Mouse (Mus musculus): ENCODE results near the gene Cel.

DNA sequence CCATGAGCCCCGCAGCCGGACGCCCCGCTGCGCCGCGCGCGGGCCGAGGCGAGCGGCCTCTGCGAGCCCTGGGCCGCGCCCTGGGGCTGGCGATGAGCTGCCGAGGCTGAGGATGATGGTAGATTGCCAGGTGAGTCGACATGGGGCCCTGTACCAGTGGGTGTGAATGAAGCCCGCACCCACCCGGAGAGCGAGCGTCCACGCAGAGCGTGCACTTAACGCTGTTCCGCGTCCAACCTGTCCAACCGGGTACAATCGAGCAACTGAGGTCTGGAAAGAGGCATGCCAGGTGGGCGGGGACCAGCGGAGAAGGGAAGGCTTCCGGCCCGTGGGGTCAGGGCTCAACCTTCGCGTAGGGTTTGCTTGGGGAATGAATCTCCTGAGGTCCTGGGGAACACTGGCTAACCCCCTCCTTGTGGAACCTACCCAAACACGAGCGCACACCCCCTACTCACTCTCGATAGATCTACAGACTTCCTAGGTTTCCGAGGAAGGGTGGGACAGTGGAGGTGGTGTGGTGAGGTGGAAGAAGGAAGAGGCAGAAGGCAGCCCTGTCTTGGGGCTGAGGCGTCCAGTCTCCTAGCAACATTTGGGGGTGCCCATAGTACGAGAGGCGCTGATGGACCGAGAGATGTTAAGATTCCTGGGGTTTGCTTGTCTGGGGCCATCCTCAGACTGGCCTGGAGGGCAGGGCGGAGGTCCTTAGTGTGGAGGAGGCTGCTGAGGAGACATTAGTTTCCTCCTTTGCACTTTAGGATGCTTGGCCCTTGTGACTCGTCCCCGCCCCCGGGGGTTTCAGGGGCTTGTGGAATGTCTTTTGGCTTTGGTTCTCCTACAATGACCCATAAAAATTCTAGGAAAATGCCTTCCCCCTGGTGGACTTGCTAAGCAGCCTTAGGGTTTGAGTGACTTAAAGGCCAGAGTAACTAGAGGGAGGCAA, 49.5 kb downstream of the Cel start:
- TF ChIP-seq CTCF (IDR thresholded peaks at IDR 0.05; ENCODE audit: low read depth) (no peak), EP300 (optimal IDR thresholded peaks at IDR 0.05) (no peak)

Measured in stomach, postnatal 0 days (tissue).